Mouse (Mus musculus): ENCODE results near the gene Shq1. TPM values are rescaled to one million over a fixed set of nuclear protein-coding genes. Genes with fewer than 3 reads are reported as not detected.

The Shq1 gene
- total RNA-seq, 2 experiments from 2014 or later, result 5.8 to 6.7 TPM

DNA sequence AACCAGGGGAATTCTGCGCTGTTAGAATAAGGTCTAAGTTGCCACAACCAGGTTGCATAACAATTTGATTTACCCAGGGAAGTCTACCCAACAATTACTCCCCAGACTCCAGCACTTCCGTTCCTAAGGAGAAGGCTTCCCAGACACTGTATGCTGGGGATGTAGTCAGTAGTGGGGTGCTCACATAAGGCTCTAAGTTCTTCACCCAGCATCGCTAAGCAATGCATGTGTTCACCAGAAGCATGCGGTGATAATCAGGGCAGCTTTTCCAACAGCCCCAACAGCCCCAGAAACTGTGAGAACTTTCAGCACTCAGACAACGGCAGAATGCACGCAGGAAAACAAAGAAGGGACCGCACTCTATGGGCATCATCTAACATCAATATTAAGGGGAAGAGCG is 77.1 kb downstream of the Shq1 start:
- TF ChIP-seq CTCF (IDR thresholded peaks at IDR 0.05), result no peak
- no peak for DNase-seq (ENCODE audit: extremely low spot score in 1 of 2, low spot score in 2 of 2)
- Histone ChIP-seq H3K27ac (no peak overlapping the region), H3K4me3 (no peak overlapping the region)
- intact Hi-C loops (cut with DNase I), result no loop called here

DNA sequence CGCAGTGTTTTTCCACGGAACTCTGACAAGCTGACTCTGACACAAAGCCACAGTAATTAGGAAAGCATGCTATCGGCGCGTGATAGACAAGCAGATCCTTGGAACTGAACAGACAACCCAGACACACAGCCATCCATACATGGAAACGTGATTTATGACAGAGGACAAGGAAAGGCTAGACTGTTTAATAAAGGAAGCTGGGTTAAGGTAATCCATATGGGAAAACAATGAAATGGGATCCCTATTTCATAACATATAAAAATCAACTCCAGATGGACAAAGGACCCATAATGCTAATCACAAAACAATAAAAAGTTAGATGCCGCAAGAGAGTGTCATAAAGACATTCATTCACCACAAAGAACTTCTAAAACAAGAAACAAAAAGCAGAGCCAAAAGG is 78.0 kb downstream of the Shq1 start:
- Histone ChIP-seq H3K27ac (no peak overlapping the region), H3K4me3 (no peak overlapping the region)
- intact Hi-C loops (cut with DNase I), result no loop called here
- no peak for DNase-seq (ENCODE audit: extremely low spot score in 1 of 2, low spot score in 2 of 2)
- TF ChIP-seq CTCF (IDR thresholded peaks at IDR 0.05), result no peak

DNA sequence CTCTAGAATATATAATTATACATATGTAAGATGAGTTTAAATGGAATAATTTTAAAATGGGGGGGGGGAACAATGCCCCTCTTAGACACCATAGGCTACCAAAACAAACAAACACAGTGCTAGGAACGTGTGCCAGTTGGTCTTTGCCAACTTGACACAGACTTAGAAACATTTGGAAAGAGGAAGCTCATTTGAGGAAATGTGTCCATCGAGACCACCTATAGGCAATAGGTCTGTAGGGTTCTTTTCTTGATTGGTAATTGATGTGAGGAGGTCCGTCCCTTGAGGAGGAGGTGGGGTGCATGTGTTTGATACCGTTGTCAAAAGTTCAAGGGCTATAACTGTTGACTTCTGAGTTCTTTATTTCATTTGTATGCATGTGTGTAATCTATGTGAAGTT is 80.4 kb downstream of the Shq1 start:
- intact Hi-C loops (cut with DNase I), result no loop called here
- TF ChIP-seq CTCF (IDR thresholded peaks at IDR 0.05), result no peak
- Histone ChIP-seq H3K4me3 (no peak overlapping the region), H3K27ac (no peak overlapping the region)
- DNase-seq (ENCODE audit: extremely low spot score in 1 of 2, low spot score in 2 of 2), result no peak

DNA sequence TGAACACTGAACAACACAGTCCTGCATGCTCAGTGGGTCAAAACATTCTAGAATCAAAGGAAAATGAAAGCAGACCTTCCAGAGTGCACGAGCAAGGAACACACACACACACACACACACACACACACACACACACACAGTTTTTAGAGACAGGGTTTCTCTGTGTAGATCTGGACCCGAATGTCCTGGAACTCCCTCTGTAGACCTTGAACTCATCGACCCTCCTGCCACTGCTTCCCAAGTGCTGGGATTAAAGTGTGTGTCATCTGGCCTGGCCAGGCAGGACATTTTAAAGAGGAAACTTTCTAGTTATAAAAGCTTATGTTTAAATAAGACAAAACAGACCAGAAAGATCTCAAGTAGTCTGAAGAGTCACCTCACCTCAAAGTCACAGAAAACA is 82.1 kb downstream of the Shq1 start:
- Histone ChIP-seq H3K4me3 (no peak overlapping the region), H3K27ac (no peak overlapping the region)
- intact Hi-C loops (cut with DNase I), result no loop called here
- TF ChIP-seq CTCF (IDR thresholded peaks at IDR 0.05), result no peak
- no peak for DNase-seq (ENCODE audit: extremely low spot score in 1 of 2, low spot score in 2 of 2)

DNA sequence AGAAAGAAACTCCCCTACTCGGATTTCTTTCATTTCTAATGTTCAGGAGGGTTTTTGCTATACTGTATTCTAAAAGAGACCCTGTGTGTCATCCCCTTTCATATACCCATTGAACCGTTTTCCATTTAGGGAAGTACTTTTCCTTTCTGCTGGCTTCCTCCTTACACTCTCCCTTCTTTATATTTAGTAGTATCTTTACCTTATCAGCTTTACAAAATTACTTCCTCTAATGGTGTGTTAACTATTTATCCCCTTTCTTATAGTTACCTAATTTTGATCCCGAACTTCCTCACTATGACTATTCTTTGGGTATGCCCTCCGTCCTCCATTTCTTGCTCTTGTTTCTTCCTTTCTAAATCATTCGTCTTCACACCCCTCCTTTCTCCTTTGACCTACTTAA is 84.2 kb downstream of the Shq1 start:
- no peak overlapping the region for H3K27ac ChIP-seq
- no peak overlapping the region for H3K4me3 ChIP-seq
- intact Hi-C loops (cut with DNase I), result no loop called here
- no peak for TF ChIP-seq CTCF (IDR thresholded peaks at IDR 0.05)
- DNase-seq (ENCODE audit: extremely low spot score in 1 of 2, low spot score in 2 of 2), result no peak

DNA sequence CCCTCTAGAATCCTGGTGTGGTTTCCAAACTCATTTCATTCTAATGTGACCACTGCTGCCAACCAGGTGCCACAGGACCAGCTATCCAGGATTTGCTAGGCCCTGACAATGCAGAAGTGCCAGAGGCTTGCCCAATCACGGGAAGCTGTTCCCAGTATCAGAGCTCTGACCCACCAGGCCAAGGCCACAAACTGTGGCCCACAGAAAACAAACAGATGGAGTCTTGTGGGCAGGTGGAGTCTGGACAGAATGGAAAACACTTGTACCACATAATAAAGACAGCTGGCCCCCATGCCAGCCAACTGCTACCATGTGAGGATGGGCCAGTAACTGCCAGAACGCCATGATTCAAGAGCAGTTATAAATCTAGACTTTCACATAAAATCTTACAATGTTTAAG is 89.0 kb downstream of the Shq1 start:
- Histone ChIP-seq H3K4me3 (no peak overlapping the region), H3K27ac (no peak overlapping the region)
- DNase-seq (ENCODE audit: extremely low spot score in 1 of 2, low spot score in 2 of 2), result no peak
- TF ChIP-seq CTCF (IDR thresholded peaks at IDR 0.05), result no peak
- intact Hi-C loops (cut with DNase I), result no loop called here

DNA sequence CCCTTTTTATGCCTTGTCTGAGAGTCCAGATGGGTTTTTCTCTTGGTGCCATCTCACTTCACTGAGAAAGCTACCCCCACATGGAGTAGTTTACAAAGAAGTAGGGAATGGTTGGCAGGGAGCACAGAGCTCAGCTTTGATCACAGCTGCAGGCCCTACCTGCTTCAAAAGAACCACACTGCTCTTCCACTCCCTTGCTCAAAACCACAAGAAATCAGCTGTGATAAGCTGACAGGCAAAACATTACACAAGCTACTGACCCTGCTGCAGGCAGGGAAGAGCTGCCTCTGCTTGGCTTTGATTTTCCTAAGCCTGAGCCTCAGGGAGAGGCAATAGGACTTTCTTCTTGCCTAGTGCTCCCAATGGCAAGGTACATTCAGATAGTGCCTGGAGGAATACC is 89.9 kb downstream of the Shq1 start:
- H3K4me3 ChIP-seq, result no peak overlapping the region
- no peak for DNase-seq (ENCODE audit: extremely low spot score in 1 of 2, low spot score in 2 of 2)
- H3K27ac ChIP-seq, result no peak overlapping the region
- no peak for TF ChIP-seq CTCF (IDR thresholded peaks at IDR 0.05)
- intact Hi-C loops (cut with DNase I), result no loop called here

DNA sequence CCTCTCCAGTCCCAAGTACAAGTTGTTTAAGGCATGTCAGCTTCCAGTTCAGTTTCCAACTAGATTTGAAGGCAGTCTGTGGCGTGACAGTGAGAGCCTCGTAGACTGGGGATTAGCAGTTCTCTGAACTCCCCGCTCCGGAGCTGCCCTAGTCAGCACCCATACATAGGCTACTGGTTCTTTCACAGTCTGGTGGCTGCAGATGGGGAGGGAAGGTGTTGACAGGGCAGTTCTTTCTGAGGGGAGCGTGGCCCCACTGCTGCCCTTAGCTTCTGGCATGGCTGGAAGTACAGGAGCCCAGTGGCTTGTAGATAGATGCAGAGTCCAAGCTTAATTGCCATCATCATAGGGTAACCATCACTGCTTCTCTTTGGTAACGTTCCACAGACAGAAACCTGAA is 93.4 kb downstream of the Shq1 start:
- no peak for DNase-seq (ENCODE audit: extremely low spot score in 1 of 2, low spot score in 2 of 2)
- Histone ChIP-seq H3K27ac (no peak overlapping the region), H3K4me3 (no peak overlapping the region)
- intact Hi-C loops (cut with DNase I), result no loop called here
- no peak for TF ChIP-seq CTCF (IDR thresholded peaks at IDR 0.05)

DNA sequence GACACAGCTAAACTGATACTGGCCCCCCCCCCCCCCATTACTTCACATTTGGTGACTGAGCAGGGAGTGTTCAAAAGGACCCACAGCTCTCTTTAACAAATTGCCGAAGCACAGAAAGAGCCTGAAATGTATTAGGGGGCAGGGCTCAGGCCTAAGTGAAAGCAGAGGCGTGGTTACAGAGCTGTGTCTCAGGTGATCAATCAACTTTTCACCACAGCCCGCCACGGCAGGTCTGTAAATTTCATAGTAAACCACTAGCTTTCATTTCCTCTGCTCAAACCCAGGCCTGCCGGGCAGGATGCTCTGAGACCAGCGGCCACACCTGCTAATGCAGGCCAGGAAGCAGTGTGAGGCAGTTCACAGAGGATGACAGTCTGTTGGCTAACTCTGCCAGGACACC is 94.8 kb downstream of the Shq1 start:
- TF ChIP-seq CTCF (IDR thresholded peaks at IDR 0.05), result no peak
- intact Hi-C loops (cut with DNase I), result no loop called here
- no peak overlapping the region for H3K4me3 ChIP-seq
- no peak overlapping the region for H3K27ac ChIP-seq
- no peak for DNase-seq (ENCODE audit: extremely low spot score in 1 of 2, low spot score in 2 of 2)

DNA sequence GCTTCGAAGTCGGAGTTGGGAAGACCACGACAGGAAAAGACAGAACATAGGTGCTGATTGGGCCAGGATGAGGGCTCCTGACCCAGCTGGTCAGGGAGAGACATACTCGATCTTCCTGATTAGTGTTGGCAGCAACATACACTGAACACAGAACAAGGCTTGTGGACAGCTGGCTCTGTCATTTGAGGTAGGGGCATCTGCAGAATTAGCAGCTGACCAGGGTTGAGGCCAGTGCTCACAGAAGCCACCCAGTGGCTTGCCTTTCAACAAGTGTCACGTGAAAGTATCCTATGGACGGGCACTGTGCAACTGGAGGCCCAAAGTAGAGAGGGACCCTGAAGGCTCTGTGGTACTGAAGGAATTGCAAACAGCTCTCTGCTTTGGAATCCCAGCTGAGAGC is 104.2 kb downstream of the Shq1 start:
- TF ChIP-seq CTCF (IDR thresholded peaks at IDR 0.05), result no peak
- DNase-seq (ENCODE audit: extremely low spot score in 1 of 2, low spot score in 2 of 2), result no peak
- Histone ChIP-seq H3K4me3 (no peak overlapping the region), H3K27ac (no peak overlapping the region)
- intact Hi-C loops (cut with DNase I), result no loop called here

DNA sequence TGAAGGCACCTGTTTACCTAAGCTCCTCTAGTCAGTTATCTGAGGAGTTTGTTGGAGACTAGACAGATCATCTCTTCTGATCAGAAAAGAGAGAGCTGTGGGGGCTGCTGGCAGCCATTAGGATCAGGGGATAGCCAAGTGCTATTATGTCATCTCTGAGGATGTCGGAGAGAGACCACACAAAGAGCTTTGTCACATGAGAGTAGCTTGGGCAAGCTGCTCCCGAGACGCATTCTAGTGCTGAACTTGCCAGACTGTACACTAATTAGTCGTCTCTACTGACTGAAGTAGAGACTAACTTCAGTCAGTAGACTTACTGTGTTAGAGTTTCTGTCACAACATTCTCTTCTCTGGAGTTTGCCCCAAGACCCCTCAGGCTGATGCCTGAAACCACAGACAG is 106.4 kb downstream of the Shq1 start:
- Histone ChIP-seq H3K27ac (no peak overlapping the region), H3K4me3 (no peak overlapping the region)
- TF ChIP-seq CTCF (IDR thresholded peaks at IDR 0.05), result no peak
- DNase-seq (ENCODE audit: extremely low spot score in 1 of 2, low spot score in 2 of 2), result no peak
- intact Hi-C loops (cut with DNase I), result no loop called here

DNA sequence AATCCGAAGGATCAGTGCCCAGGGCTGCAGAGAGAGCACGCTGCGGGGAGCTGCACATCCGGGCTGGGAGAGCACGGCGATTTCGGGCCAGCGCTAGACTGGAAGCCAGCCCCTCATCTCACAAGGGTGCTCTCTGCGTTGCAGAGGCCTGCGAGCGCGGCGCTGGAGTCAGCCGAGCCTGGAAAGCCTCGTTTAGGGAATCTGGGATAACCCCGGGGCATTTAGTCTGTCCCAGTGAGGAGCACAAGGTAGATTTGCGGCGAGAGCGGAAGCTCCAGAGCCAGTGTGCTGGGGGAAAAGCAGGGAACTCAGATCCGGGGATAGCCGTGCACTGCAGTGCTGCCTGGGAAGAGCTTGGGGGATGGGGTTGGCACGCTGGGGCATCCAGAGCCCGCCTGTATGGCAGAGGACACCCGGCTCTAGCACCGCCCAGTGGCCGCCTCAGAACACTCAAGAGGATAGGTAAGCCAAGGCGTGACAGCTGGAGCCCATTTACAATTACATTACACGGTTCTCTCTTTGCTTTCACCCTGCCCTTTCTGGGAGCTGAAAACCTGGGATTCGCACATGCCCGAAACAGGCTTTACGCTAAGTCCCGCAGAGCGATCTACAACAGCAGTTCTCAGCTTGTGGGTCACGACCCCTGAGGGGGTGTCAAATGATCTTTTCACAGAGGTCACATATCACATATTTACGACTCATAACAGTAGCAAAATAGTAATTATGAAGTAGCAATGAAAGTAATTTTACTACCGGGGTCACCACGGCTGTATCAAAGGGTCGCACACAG is 107.2 kb downstream of the Shq1 start:
- peak overlapping the region; percentile 83 for H3K27ac ChIP-seq
- H3K4me3 ChIP-seq, result peak overlapping the region; percentile 60
- TF ChIP-seq CTCF (IDR thresholded peaks at IDR 0.05), result peak; percentile 67
- DNase-seq (ENCODE audit: extremely low spot score in 1 of 2, low spot score in 2 of 2), result peak; percentile 80 to 86
- intact Hi-C loops (cut with DNase I), result loop anchor here (2.0 kb wide), 1 partner anchor 277 kb away; the partner anchor contains the start of gene Rybp
